Mouse (Mus musculus): ENCODE results near the gene Pfkp.
A peak's percentile ranks its signal among the peaks of the same experiment; 100 is the strongest.

Pfkp gene

GRCm38 (mm10) chr13:6648669-6649233, at the start of gene Pfkp:
Pfkp (minus strand) TSS chr13:6648777.
- peak; percentile 96 for DNase-seq

GRCm38 (mm10) chr13:6690607-6691006, 42.0 kb upstream of the Pfkp start:
- no peak for DNase-seq

GRCm38 (mm10) chr13:6689962-6690361, 41.4 kb upstream of the Pfkp start:
- peak; percentile 81 for DNase-seq

- DNase-seq: peak; percentile 28
Measured at GRCm38 (mm10) chr13:6688790-6689433, 40.3 kb upstream of the Pfkp start.

DNA sequence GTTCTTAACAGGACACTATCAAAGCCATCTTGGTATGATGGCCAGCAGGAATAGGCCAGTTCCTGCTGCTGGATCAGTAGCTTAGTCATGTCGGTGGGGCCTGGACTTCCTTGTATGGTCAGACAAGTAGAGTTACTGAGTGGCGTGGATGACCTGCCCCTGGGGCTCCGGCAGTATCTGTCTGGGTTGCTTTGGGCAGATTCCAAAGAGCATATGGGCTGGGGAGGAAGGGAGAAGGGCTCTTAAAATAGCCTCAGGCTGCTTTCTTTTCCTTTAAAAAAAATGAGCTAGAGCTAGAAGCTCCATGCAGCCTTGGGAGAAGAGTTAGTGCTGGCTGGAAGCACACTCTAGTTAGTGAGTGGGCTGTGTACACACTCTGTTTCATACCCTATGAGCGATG, 18.3 kb upstream of the Pfkp start:
- no peak for DNase-seq

DNA sequence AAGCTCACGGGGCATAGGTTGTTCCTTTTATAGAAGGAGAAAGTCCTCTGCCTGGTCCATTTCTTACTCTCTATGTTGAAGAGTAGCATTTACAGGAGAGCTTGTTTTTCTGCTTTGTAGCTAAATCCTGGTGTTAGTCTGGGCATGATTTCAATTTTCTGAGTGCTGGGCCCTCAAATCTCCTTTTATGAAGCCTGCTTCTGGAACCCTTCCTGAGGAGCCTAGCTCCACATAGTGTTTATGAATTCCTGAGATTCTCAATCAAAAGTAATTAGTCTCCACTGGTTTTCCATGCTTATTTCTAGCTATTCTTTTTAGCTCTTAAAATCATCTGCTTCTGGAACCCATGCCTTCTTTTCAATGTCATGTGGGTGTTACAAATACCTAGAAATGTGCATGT, 16.9 kb upstream of the Pfkp start:
- DNase-seq: no peak

DNA sequence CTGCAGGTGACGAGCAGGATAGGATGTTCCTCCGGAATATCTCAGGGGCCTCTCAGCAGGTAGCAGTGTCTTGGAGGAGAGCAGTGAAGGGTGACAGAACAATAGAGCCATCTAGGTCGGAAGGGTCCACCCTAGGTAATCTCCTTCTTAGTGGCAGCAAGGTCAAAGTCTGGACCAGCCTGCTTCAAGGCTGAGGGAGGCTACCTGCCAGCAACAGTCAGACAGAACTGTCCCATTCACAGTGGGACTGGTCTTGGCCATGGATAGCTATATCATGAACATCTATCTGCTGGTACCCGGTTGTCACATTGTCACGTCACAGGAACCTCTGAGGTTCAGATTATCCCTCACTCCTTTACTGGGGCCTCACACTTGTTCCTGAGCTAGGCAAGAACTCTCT, 15.6 kb upstream of the Pfkp start:
- DNase-seq: no peak

DNA sequence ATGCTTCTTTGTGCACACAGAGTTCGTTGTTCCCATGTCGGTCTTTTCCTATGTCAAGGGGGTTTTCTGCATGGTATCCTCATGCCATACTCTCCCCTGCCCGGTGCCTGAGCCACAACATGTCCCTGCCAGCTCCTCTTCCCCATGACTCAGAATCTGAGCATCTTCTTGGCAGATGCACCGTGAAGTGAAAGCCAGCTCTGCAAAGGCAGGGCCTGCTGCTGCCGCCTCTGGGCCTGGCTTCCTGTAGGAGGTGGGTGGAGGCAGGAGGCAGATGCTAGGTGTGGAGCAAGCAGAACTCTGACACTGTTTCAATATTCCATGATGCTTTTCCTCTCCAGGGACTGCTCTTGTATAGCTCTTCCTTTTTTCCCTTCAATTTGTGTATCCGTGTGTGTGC, 10.7 kb upstream of the Pfkp start:
- DNase-seq: no peak

GRCm38 (mm10) chr13:6657300-6657699, 8.7 kb upstream of the Pfkp start:
- DNase-seq: no peak

- peak; percentile 43 for DNase-seq
Measured at GRCm38 (mm10) chr13:6649542-6649941, 965 bp upstream of the Pfkp start.

DNA sequence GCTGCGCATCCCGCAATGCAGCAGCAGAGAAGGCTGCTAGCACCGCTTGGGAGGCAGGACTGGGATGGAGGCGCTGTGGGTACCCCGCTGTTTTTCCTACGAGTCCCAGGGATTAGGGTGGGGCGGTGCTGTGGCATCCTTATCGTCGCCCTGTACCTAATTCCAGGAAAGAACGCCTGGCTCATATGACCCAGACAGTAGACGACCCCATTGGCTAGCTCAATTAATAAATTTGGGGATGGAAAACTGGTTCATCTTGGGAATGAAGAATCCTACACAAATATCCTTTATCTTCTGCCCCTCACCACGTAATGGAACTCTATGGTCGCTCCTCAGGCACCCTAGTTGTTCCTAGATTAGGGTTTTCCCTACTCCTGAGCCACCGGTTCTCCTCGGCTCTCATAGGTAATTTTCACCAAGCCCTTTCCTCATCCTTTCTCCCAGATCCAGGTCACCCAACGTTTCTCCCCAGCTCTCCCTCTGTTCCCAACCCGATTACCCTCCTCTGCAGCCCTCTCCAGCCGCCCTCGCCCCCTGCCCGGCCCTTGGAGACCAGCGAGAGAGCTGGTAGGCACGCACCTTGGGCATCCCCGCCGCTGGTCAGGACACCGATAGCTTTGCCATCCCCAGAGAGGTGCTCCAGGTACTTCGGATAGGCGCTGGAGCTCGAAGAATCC, 447 bp downstream of the Pfkp start:
- no peak for DNase-seq

DNA sequence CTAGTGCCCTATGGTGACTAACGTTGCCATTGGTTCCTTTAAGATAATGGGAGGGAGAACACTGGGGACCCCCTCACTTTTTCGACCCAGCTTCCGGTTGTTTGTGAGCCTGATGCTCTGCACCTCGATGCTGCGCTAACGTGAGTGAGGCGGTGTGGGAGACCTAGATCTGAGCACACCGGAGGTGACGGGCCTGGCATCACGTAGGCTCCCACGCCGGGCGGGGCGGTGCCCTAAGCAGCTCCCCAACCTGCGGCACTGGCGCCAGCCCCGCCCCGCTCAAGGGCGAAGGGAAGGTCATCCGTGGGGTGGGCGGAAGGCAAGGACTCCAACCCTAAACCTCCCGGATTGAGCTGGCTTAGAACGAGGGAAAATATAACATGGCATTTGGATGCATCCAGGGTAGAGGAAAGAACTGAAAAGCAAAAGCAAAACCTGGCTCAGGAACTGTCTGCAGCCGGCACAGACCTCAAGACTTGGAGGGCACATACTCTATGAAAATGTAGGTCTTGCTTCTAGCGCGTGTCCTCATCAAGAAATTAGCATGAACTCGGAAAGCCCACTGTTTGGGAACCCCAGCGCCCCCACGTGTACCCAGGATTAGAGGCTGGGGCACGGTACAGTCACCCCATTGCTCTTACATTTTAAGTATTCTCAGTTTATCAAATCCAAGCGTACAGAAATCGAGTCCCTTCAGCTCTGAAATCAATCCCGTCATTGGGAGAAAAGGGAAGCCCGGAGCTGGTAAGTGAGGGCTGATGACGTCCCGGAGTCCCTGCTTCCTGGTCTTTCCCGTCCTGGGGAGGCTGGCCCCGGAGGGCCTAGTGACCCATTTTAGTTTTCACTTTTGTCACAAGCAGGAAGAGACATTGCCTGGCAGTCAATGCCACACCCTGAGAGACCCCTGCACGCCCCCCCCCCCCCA, 1.2 kb downstream of the Pfkp start:
- DNase-seq: peak; percentile 92

GRCm38 (mm10) chr13:6646674-6647066, 1.9 kb downstream of the Pfkp start:
- DNase-seq: no peak

GRCm38 (mm10) chr13:6646266-6646665, 2.3 kb downstream of the Pfkp start:
- DNase-seq: no peak

GRCm38 (mm10) chr13:6643968-6644367, 4.6 kb downstream of the Pfkp start:
- DNase-seq: no peak

- no peak for DNase-seq
Measured at GRCm38 (mm10) chr13:6643026-6643425, 5.6 kb downstream of the Pfkp start.

DNA sequence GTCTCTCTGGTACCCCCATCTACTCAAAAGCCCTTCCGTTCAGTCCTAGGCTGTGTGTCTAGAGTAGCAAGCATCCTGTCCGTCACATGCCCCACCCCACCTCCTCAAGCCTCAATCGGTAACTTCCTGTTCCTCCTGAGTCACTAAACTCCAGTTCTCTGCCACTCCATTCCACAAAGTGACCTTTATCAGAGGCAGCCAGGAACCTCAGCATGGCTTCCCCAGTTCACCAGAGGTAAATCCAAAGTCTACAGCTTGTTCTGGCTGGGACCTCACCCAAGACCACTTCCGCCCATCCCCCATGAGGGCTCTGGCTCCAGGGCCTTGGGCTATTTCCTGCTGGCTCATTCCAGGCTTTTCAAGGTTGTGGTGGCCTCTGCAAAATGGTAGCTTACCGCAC, 6.1 kb downstream of the Pfkp start:
- peak; percentile 20 for DNase-seq

DNA sequence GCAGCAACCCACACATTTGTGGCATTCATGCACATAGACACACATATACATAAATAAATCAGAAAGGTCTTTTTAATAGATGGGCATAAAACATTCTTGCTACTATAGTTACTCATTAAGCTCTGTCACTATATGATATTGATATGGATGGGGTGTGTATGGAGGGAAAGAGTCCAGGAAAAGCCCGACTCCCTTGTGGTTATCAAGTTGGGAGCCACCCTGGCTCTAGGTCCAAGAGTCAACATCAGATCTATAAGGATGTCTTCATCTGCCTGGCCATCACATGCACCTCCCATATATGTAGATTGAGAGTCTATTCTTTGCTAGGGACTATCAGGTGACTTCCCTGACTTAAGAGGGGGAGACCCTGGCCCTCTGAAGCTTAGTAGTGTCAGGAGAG, 7.1 kb downstream of the Pfkp start:
- no peak for DNase-seq

DNA sequence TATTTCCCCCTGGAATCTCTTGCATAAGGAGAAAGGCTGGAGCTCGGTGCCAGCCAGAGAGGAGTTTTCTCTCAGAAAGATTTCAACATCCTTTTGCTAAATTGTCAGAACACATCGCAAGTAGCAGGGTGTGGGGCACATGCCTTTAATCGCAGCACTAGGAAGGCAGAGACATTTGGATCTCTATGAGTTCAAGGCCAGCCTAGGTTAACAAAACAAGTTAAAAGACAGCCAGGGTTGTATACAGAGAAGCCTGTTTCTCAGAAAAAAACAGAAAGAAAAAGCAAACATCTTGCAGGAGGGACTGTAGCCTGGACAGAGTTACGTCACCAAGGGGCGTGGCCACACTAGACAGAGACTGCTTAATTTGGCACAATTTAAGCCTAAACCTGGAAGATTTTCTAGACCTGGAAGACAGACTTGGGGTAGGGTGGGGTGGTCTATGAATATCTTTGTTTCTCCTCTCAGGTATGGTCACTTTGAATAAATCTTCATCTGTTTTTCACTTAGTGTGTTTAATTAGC, 9.0 kb downstream of the Pfkp start:
- no peak for DNase-seq

- no peak for DNase-seq
Measured at GRCm38 (mm10) chr13:6638976-6639375, 9.6 kb downstream of the Pfkp start.

DNA sequence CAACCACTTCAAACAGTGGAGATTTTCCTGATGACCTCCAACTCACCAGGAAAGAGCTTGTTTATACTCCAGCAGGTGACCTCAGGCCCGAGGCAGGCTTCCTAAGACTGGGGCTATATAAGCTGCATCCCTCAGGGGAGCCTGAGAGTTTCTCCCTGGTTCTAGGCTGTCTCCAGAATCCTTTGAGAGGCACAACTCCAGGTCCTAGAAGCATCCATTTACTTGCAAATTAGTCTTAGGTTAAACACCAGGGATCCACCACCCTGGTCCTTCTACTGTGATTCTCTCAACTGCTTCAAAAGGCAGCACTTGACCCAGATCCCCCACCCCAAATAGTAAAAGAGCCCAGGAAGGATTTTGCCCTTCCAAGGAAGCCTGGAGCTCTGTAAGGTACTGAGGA, 10.2 kb downstream of the Pfkp start:
- DNase-seq: no peak

DNA sequence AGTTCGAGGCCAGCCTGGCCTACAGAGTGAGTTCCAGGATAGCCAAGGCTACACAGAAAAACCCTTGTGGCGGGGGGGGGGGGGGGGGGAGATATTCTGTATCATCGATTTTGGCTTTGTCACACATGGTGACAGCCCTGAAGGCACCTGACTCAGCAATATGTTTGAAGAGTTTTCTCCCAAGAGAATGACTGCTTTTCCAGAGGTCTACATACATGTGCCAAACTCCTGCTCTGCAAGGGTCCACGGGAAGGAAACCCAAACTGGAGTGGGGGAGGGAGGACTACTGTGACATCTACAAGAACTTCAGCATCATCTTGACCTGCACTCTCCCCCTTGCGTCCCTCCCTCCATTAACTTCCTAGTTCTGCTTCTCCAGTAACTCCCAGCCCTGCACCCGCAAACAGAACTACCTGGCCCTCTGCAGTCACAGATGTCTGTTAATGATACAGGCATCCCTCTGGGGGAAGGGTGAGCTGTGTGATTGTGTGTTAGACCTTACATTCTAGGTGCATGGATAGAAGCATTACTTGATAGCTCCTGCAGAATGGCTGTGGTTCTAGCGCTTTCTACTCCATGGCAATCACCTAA, 10.9 kb downstream of the Pfkp start:
- no peak for DNase-seq

GRCm38 (mm10) chr13:6636976-6637375, 11.6 kb downstream of the Pfkp start:
- DNase-seq: no peak

Measured in thymus, postnatal 14 days (tissue).